Mouse (Mus musculus) neural tube, embryonic 12.5 days (tissue): ENCODE results near the gene Prpf38a. TPM values are rescaled to one million over a fixed set of nuclear protein-coding genes. Genes with fewer than 3 reads are reported as not detected.

Experiments
- ATAC-seq: fragments of 200-750 bp; cut with Nextera tagmentation; 2 replicates; pipeline ENCODE4 v1.8.0; 2017; ENCODE audit warnings: low read depth, mild to moderate bottlenecking, moderate TSS enrichment, moderate library complexity; ENCODE audit not compliant: low FRiP score
- H3K27ac ChIP-seq: fragments of 300-500 bp; sonication (generic); 2 replicates; pipeline ENCODE4 v1.5.1; 2016
- H3K27me3 ChIP-seq: fragments of 300-500 bp; sonication (generic); replicated peaks from 2 replicates; pipeline ENCODE4 v1.6.1; 2016; ENCODE audit warnings: mild to moderate bottlenecking
- H3K36me3 ChIP-seq: fragments of 300-500 bp; sonication (generic); 2 replicates; pipeline ENCODE4 v1.6.1; 2016; ENCODE audit warnings: mild to moderate bottlenecking
- H3K4me1 ChIP-seq: fragments of 300-500 bp; sonication (generic); 2 replicates; pipeline ENCODE4 v1.6.1; 2016
- H3K4me2 ChIP-seq: fragments of 300-500 bp; sonication (generic); replicated peaks from 2 replicates; pipeline ENCODE4 v1.6.1; 2016; ENCODE audit warnings: mild to moderate bottlenecking
- H3K4me3 ChIP-seq: fragments of 300-500 bp; sonication (generic); 2 replicates; pipeline ENCODE4 v1.5.1; 2016
- H3K9ac ChIP-seq: fragments of 300-500 bp; sonication (generic); 2 replicates; pipeline ENCODE4 v1.6.1; 2016; ENCODE audit warnings: mild to moderate bottlenecking
- H3K9me3 ChIP-seq: fragments of 300-500 bp; sonication (generic); 2 replicates; pipeline ENCODE4 v1.6.1; 2016; ENCODE audit warnings: mild to moderate bottlenecking
- WGBS: fragments of 180-500 bp; shearing (Covaris S2); methylation state at CpG from one replicate; pipeline ENCODE4 v1.1.7; 2016; 5-methylcytosine and 5-hydroxymethylcytosine counted together
- polyA plus RNA-seq: library from polyadenylated mRNA; unstranded; fragments of >200 nt; fragmentation: Nextera tagmentation; extraction: Ambion mirVana; gene quantifications from 2 replicates; pipeline ENCODE4 v1.2.1, GENCODE M21; 2016

Prpf38a gene
- polyA plus RNA-seq, 1 experiment from 2014 or later: 99.4 TPM

GRCm38 (mm10) chr4:108593376-108593775, 14.2 kb upstream of the Prpf38a start:
- Histone ChIP-seq H3K9me3 (no peaks in the 10 kb centered on the region), H3K27ac (no peak overlapping the region), H3K36me3 (peaks cover 5% of the 10 kb centered on the region; the same call in 1 of the 2 replicates), H3K4me2 (no peak overlapping the region), H3K9ac (no peak overlapping the region), H3K4me3 (no peak overlapping the region), H3K27me3 (no peaks in the 10 kb centered on the region), H3K4me1 (no peaks in the 10 kb centered on the region)
- ATAC-seq: no peak
- 87% methylated on average over 2 of the region's 2 CpGs for WGBS

GRCm38 (mm10) chr4:108579743-108580411, 741 bp upstream of the Prpf38a start:
- Histone ChIP-seq H3K9me3 (no peaks in the 10 kb centered on the region), H3K27me3 (no peaks in the 10 kb centered on the region), H3K4me1 (peaks cover 24% of the 10 kb centered on the region), H3K4me2 (peak overlapping the region; percentile 91), H3K4me3 (peak overlapping the region; percentile 70), H3K9ac (peak overlapping the region; percentile 56), H3K36me3 (peaks cover 12% of the 10 kb centered on the region), H3K27ac (no peak overlapping the region)
- no peak for ATAC-seq
- WGBS: under 1% methylated on average over 16 of the region's 16 CpGs

GRCm38 (mm10) chr4:108572644-108573043, 6.5 kb downstream of the Prpf38a start:
- no peak for ATAC-seq
- H3K27ac ChIP-seq: no peak overlapping the region
- H3K9me3 ChIP-seq: no peaks in the 10 kb centered on the region
- no peak overlapping the region for H3K9ac ChIP-seq
- H3K4me1 ChIP-seq: peaks cover 6% of the 10 kb centered on the region
- H3K36me3 ChIP-seq: peaks cover 59% of the 10 kb centered on the region
- WGBS: 94% methylated on average over 3 of the region's 3 CpGs
- H3K27me3 ChIP-seq: no peaks in the 10 kb centered on the region
- no peak overlapping the region for H3K4me2 ChIP-seq
- no peak overlapping the region for H3K4me3 ChIP-seq

GRCm38 (mm10) chr4:108565026-108565425, 14.1 kb downstream of the Prpf38a start:
- Histone ChIP-seq H3K9ac (no peak overlapping the region), H3K27ac (no peak overlapping the region), H3K36me3 (peaks cover 70% of the 10 kb centered on the region), H3K4me2 (no peak overlapping the region), H3K4me1 (no peaks in the 10 kb centered on the region), H3K4me3 (no peak overlapping the region), H3K27me3 (no peaks in the 10 kb centered on the region), H3K9me3 (no peaks in the 10 kb centered on the region)
- ATAC-seq: no peak
- 87% methylated on average over 1 of the region's 1 CpGs for WGBS

- ATAC-seq: no peak
- Histone ChIP-seq H3K9me3 (no peaks in the 10 kb centered on the region), H3K4me2 (no peak overlapping the region), H3K4me1 (no peaks in the 10 kb centered on the region), H3K27me3 (no peaks in the 10 kb centered on the region), H3K36me3 (peaks cover 16% of the 10 kb centered on the region), H3K4me3 (no peak overlapping the region), H3K9ac (no peak overlapping the region), H3K27ac (no peak overlapping the region)
- WGBS: 95% methylated on average over 2 of the region's 2 CpGs
These were observed 39.4 kb downstream of the Prpf38a start for GRCm38 (mm10) chr4:108539701-108540100.

Other genes starting within 250 kb of the Prpf38a start
- 3.2 and 3.5 TPM in 2 replicates for gene Shisal2a, start 196.0 kb downstream of the Prpf38a start, polyA plus RNA-seq
- 45.2 and 47.4 TPM in 2 replicates for gene Gpx7, start 172.4 kb downstream of the Prpf38a start, polyA plus RNA-seq
- 85.1 TPM in 2 replicates for gene Tut4, start 119.9 kb downstream of the Prpf38a start, polyA plus RNA-seq
- 7.6 and 8.9 TPM in 2 replicates for gene Orc1, start 87 bp upstream of the Prpf38a start, polyA plus RNA-seq
- 22.5 and 24.9 TPM in 2 replicates for gene Cc2d1b, start 40.6 kb upstream of the Prpf38a start, polyA plus RNA-seq
- gene 3110021N24Rik, start 140.3 kb upstream of the Prpf38a start, polyA plus RNA-seq: 1.8 and 2.7 TPM in 2 replicates
- gene Zfyve9, start 201.5 kb upstream of the Prpf38a start, polyA plus RNA-seq: 5.2 and 6.7 TPM in 2 replicates